Mouse (Mus musculus): Measurements from ENCODE around the gene Trim13.
"Not testable (repeated sequence)": the region's sequence is repeated elsewhere in the genome, so short reads cannot be mapped to it uniquely, and the experiment has no call there.

The Trim13 gene

DNA sequence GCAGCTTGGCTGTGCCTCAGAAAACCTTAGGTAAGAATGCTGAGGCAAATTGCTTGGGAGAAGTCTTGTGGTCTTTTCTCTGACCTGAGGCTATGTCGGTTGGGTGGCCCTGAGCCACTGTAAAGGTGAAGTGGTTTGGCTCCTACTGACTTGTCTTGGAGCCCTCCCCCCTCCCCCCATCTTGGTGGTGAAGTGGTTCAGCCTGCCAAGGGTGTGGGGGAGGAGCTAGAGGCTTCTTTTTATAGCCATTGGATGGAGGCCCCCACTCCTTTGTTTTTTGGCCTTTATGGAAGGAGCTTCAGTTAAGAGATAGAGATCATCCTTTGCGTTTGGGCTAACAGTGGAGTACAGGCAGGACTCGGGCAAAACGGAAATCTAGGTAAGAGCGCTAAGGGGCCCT is at the start of gene Trim13:
Gene Trim13 (plus strand): TSS at position 280 of the 400 bp plus-strand sequence.
- CTCF ChIA-PET, result no interaction called here

DNA sequence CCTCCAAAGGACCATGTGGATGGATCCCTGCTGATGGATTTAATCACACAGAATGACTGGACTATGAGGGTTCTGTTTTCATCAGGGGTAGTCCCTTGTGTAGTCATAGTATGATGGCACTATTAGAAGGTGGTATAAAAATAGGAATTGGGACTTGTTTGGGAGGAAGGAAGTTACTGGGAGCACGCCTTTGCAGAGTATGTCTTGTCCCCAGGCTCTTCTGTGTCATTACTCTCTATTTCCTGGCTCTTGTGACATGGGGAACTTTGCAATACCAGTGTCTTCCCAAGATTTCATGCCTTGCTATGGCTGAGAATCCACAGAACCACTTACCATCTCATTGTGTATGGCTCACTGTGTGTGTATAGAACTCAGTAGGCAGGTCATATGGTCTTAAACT is 49.4 kb upstream of the Trim13 start:
- CTCF ChIA-PET, result no interaction called here

DNA sequence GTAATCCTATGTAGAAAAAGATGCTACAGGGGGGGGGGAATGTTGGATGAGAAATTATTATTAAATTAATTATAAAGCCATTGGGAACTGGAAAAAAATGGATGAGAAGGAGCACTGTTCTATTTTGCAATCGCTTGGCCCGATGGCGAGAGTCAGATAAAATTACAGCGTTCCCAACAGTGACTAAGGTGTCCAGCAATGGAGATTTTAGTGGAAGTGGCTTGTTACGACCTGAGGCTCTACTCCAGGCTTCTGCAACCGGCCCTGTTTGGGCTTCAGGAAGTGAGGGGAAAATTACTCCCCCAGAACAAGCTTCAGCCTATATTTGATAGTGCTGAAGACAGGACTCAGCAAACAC is 42.1 kb upstream of the Trim13 start:
- CTCF ChIA-PET, result no interaction called here

DNA sequence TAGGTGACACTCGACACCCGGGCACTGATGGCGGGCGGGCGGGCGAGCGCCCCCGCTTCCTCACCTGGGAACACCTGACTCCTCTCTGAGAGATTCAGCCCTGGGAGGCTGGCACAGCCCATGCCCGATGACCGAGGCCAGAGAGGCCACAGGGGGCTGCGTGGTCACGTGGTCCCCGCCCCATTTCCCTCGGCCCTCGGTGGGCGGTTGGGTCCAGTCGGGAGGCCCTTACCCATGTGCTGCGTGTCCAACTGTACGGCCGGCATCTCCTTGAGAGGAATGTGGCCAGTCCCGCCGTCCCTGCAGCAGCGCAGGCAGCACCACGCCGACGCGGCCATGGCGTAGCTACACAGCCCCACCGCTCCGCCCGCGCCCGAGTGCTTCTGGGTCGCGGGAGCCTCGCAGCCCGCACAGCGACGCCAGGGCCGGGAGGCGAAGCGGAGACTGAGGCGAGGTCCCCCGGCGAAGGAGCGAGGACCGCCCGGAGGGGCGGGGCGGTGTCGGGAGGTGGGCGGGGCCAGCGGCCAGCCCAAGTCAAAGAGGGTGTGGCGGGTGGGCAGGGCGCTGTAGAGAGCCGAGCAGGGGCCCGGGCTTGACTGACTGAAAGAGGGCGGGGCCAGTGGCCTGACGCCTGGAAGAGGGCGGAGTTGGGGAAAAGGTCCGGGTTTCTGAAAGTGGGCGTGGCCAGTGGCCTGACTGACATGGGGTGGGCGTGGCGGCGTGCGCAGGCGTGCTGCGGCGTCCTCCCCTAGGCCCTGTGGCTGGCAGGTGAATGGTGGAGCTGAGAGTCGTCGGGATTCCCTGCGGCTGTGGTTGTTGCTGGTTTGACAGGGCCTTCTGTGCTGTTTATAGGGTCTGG is 41.5 kb upstream of the Trim13 start, which contains the start of gene Spryd7:
Gene Spryd7 (minus strand): TSS at position 598 of the 859 bp plus-strand sequence.
- CTCF ChIA-PET, result interaction anchor here (0.6 kb wide), 1 partner anchor 95 kb away, joined by 3 read pairs; no protein-coding TSS in a partner anchor

DNA sequence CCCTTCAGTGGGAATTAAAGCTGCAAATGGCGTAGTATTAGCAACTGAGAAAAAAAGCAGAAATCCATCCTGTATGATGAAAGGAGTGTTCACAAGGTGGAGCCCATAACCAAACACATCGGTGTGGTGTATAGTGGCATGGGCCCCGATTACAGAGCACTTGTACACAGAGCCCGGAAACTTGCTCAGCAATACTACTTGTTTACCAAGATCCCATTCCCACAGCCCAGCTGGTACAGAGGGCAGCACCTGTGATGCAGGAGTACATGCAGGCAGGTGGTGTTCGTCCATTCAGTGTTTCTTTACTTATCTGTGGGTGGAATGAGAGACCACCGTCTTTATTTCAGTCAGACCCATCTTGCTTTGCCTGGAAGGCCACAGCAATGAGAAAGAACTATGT is 39.1 kb upstream of the Trim13 start:
- CTCF ChIA-PET, result no interaction called here

DNA sequence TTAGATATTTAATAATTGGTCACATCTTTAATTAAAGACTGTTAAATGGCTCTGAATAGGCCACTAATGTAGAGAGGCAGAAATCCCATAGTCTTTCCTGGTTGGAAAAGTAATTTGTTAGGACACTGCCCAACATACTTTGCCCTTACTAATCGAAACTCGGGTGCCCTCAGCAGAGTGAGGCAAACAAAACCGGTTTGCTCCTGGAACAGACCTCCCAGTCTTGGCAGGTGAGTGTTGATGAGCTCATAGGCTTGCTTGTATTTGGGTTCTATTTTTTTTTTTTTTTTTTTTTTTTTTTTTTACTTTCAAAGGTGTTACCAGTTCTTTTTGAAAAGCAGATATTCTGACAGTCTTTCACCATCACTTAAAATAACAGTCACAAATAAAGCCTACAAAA is 38.2 kb upstream of the Trim13 start:
- CTCF ChIA-PET, result no interaction called here

DNA sequence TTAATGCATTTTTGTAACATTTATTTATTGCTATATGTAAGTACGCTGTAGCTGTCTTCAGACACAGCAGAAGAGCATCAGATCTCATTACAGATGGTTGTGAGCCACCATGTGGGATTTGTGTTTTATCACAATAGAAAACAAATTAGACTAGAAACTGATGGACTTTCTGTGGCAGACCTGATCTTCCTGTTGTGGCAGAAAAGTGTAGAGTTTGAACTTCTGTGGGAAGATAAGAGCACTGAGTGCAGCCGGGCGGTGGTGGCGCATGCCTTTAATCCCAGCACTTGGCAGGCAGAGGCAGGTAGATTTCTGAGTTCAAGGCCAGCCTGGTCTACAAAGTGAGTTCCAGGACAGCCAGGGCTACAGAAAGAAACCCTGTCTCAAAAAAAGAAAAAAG is 31.8 kb upstream of the Trim13 start:
- CTCF ChIA-PET, result interaction anchor here (0.6 kb wide), 2 partner anchors 11 to 165 kb away, joined by 3 to 4 read pairs; no protein-coding TSS in a partner anchor

DNA sequence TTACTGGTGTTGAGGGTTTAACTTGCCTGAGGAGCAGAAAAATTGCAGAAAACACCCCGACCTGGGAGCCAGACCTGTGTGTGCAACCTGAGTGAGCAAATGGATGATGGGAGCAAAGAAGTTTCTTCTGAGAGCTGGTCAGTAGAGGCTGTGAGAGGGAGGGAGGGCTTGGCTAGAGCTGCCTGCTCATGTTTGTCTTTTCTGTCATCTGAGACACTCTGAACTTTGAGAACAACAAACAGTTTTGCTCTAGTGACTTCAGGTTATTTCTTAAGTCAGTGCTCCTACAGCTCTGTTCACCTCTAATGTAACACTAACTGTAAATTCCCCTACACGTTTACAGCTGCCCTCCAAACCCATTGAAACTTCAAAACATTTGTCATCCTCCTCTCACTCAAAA is 28.7 kb upstream of the Trim13 start:
- CTCF ChIA-PET, result interaction anchor here (0.6 kb wide), 2 partner anchors 376 to 663 kb away, joined by 3 to 13 read pairs; no protein-coding TSS in a partner anchor

DNA sequence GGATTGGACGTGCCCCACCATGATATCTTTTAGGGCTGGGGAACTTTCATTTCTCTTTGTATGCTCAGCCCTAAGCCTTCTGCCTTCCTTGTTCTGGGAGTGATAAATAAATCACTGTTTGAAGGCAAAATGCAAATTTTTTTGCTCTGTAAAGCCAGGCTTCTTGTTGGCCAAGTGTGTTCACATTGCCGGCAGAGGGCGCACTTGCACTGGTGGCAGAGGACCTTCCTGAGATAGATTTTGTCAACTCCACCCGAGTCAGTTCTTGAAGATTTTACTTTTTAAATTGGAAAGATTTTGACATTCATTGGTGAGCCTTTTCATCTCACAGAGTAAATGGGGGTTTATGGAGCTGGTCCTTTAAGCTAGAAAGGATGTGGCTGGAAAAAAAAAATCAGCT is 26.7 kb upstream of the Trim13 start:
- CTCF ChIA-PET, result interaction anchor here (0.7 to 1.4 kb wide), 2 partner anchors 471 to 474 kb away, joined by 4 read pairs; no protein-coding TSS in a partner anchor

DNA sequence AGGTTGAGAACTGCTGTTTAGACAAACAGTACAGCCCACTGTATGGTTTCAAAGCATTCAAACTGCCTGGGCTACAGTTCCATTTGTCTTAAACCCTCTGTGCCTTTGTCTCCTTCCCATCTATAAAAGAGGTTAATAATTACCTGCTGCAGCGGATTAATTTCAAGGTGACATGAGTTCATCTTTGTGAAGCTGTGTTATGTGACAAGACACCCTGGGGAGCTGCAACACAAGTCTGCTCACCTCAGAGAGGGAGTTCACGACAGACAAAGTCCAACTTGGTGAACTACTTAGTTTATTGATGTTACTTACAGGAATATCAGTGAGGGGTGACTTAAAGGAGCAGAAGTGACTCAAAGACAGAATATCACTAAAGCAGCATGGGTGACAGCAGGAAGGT is 25.9 kb upstream of the Trim13 start:
- CTCF ChIA-PET, result interaction anchor here (1.4 kb wide), 1 partner anchor 470 kb away, joined by 4 read pairs; no protein-coding TSS in a partner anchor

DNA sequence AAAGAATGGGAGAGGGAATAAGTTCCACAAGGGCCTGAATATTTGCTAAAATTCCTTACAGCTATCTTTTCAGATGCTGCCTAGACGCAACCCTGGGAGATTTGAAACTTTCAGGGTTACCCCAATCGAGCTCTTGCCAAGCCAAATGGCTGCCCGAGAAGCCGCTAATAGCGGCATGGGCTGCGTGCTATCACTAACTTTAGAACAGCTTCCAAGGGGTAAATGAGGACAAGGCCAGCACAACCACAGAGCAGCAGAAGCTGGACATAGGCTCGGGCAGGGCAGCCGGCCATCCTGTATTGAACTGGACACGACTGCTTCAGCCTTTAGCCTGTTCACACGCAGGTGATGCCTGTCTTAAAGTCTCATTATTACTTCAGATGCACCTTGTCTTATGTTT is 23.0 kb upstream of the Trim13 start:
- CTCF ChIA-PET, result no interaction called here

DNA sequence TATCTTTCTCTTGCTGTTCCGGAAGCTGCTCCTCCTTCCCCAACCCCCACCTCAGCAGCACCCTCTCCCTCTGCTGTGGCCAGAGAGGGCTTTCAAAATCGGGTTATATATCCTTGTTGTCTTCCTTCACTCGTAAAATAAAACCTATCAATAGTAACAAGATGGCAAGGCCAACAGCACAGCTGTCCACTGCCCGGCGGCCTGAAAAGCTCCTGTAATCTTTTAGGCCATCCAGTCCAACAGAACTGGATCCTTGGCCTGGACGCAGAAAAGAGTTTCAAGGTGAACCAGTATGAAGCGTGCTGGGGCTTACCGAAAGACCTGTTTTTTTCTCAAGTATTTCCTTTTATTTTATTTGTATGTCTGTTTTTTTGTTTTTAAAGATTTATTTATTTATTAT is 22.1 kb upstream of the Trim13 start:
- CTCF ChIA-PET, result interaction anchor here (0.5 kb wide), 1 partner anchor 469 kb away, joined by 3 read pairs; no protein-coding TSS in a partner anchor

DNA sequence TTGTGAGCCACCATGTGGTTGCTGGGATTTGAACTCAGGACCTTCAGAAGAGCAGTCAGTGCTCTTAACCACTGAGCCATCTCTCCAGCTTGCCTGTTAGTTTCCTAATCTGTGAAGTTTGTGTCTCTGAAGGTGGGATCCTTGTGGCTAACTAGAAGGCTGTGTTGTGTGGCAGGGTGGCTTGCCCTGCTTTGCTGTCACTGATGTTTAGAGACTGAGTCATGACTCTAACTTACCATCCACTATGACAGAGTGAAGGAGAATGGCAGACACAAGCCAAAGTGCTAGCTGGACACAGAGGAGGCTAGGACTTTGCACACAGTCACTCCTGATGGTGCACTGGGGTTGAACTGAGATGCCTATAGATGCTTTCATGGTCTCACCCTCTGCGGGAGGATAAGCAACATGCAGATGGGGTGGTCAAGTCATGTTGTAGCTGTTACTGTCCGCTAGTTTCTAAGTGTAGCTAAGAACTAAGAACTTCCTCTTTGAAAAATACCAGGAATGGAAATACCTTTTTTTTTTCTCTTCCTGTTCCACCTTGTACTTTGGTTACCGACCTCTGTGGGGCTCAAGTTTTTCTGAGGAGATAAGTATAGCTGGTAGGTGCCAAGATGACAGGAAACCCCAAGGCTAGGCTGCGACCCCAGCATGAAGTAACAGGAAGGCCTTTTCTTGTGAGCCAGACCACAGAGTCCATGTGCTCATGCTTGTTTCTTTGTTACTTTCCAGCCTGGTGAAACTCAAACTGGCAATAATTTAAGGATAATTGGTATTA is 8.6 kb upstream of the Trim13 start:
- CTCF ChIA-PET, result interaction anchor here (1.1 kb wide), 1 partner anchor 20 kb away, joined by 5 read pairs; no protein-coding TSS in a partner anchor

DNA sequence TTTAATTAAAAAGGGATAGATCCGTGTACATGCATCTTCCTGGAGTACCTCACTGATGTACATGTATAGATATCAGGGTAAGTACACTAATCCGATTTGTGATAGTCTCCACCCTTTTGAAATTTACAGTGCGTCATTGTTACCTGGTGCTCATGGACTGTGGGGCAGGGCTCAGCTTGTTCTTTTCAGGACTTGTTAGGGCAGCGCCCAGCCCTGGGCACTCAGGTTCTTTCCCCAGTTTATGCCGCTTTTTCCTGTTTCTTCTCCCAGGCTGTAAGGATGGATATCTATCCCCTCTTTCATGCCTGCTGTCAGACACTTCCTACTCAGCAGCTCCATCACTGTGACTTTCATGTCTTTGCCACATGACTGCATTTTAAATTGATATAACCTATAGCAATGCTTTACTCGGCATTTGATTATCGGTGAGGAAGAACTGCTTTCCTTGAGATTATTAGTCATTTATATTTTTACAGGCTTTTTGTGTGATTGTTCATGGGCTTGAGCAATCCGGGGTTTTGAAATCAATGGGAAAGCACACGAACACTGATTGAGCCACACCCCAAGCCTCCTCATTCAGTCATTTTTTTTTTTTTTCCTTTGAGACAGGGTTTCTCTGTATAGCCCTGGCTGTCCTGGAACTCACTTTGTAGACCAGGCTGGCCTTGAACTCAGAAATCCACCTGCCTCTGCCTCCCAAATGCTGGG is 1.2 kb upstream of the Trim13 start:
- CTCF ChIA-PET, result no interaction called here

DNA sequence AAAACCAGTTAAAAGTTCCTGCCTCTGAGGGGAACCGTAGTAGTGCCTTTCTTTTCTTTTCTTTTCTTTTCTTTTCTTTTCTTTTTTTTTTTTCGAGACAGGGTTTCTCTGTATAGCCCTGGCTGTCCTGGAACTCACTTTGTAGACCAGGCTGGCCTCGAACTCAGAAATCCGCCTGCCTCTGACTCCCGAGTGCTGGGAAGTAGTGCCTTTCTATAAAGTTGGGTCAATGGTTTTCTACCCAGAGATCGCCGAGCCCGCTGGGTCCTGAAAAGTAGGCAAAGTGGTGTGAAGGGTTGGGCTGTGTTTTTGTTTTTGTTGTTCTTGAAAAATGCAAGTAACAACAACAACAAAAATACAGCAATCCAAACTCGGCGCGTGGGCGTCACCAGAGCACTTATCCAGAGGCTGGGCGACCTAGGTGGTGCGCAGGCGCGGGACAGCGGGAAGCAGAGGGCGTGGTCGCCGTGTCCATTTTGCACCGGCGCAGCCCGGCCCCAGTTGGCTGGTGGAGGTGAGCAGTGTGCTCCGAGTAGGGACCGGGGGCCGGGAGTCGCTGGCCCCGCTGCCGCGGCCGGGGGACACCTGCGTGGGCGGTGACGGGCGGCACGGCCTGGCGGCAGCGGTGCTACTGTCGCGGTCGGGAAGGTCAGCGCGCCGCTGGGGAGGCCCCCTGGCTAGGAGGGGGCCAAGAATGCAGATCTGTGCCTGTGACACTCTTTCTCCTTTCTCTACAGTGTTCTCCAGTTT is 1.2 kb downstream of the Trim13 start:
- CTCF ChIA-PET, result no interaction called here

DNA sequence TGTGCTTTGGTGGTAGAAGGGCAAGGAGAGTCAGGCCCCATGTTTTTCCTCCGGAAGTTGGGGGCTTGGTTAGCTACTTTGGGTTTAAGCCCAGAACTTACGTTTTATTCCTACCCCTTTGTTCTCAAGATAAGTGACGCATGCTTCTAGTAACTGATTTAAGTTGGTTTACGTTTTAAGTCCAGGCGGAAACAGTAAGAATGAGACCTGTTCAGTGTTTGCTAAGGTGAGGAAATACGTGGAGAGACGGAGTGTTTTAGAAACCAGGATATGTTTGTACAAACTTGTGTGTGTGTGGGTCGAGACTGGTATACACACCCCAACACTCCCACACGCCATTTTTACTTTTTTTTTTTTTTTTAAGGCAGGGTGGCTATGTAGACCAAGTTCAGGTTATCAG is 3.3 kb downstream of the Trim13 start:
- CTCF ChIA-PET, result no interaction called here

DNA sequence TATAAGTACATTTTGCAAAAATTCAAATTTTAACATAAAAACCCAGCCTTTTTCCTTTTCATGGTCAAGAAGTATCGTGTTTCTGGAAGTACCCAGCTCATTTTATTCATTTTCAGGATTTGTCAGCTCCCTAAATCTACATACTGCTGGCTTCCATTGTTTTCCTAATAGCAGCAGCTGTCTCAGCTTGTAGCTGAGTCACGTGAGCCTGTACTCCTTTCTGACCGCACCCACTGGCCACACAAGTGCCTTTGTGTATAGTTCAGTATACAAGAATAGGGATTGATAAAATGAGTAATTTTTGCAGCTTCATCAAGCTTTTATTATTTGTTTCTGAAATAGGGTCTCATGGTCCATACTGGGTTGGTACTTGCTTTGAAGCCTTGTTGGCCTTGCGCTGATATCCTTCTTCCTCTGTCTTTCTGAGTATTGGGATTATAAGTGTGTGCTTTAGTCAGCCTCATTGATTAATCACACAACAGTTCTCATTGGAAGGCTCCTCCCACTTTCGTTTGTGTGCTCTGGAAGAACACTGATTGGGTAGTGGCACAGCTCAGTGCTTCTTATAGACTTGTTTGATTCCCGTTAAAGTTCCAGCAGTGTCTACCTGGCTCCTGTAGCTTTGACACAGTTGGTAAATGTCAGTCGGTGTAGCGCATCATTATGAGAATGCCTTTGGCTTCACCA is 5.2 kb downstream of the Trim13 start:
- CTCF ChIA-PET, result no interaction called here

DNA sequence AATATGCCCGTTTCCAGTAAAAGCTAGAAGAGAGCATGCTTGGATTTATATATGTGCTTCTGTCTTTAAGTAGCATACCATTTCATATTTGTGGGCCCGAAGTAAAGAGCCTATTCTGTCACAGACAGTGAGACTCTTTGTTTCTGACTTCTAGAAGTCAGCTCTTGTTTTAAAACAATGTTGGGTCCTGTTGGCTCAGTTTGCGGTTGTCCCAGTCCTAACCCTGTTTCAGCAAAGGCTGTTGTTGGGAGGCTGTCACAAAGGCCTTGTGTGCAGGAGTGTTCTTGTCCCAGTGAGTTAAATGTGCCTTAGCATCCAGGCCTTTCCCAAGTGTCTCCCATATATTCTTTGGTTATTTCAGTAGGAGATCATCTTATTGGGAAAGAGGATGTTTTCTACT is 6.0 kb downstream of the Trim13 start:
- CTCF ChIA-PET, result interaction anchor here (0.7 kb wide), 1 partner anchor 13 kb away, joined by 3 read pairs; no protein-coding TSS in a partner anchor

DNA sequence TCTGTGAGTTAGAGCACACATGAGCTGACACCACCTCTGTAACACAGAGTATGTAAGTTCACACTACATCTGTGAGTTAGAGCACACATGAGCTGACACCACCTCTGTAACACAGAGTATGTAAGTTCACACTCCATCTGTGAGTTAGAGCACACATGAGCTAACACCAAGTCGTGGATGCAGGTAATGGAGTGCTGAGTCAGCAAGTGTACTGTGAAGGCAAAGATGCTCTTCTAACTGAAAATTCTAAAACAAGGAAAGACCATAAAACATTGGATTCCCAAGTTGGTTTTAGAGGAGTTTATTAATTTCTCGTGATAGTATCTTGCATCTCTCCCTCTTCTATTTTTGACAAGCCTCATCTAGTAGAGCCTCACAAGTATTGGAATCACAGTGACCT is 8.0 kb downstream of the Trim13 start:
- CTCF ChIA-PET, result not testable (repeated sequence)

DNA sequence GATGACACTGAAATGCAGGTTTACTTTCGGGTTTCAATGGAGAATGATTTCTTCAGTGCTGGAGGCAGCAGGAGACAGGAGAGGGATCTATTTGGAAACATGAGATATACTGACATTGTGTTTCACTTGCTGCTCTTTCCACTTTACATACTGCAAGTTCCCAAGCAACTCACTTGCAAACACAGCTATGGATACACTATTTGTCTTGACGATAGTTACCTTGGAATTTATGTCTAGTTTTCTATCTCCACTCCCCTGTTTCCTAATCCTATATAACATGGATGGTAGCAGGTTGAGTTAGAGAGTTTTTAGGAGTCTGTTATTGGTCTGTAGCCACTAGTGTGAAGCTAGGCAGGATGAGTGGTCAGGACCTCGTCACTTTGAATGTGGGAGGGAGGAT is 9.1 kb downstream of the Trim13 start, which contains the start of gene Kcnrg:
Gene Kcnrg (plus strand): TSS at position 301 of the 400 bp plus-strand sequence.
- CTCF ChIA-PET, result interaction anchor here (0.5 kb wide), 1 partner anchor 646 kb away, joined by 3 read pairs; no protein-coding TSS in a partner anchor

All from spleen, embryonic (tissue).